Comparison of ENCODE assay signal across 8 mouse cellular contexts in genomic region chr11:23846016-23846815, GRCm38 (mm10). TPM values are rescaled to one million over a fixed set of nuclear protein-coding genes. Genes with fewer than 3 reads are reported as not detected.
DNase-seq lines count a peak whose midpoint lies in the region; ATAC-seq lines count a peak whose summit lies in the region.

No protein-coding gene starts in this region.

- DNase-seq in spleen, adult 18-20 months, result peak; percentile 38 to 53
- DNase-seq in spleen, adult 12 weeks (ENCODE audit: low spot score), result no peak
- DNase-seq in lung, postnatal 36 days, result peak; percentile 43
- DNase-seq in thymus, postnatal 25 days, result peak; percentile 83
- no peak for DNase-seq in layer of hippocampus, adult 9-10 months (ENCODE audit: low spot score)
- no peak for DNase-seq in adrenal gland, postnatal 25 days
- no peak for DNase-seq in adrenal gland, adult (ENCODE audit: inconsistent age in 2 of 2, low spot score in 1 of 2)

- ATAC-seq in granulocyte monocyte progenitor cell, adult 5-6 weeks (replicated peaks; ENCODE audit: poor library complexity, severe bottlenecking), result peak; percentile 86

RNA-seq across cellular contexts. Expression of gene Papolg, which starts 48.8 kb away (rescaled TPM):
- 14.9 and 15.6 TPM in 2 replicates for total RNA-seq in granulocyte monocyte progenitor cell, adult 5-6 weeks (2014; fragmentation: Nextera tagmentation)
- 15.5 and 15.8 TPM in 2 replicates for total RNA-seq in granulocyte monocyte progenitor cell, adult 5-6 weeks (2017)
- total RNA-seq in adrenal gland, postnatal 25 days (2021), result 12.8 and 14.7 TPM in 2 replicates

Comparison
In these comparisons a context has a peak if more than half of its experiments do, and no peak if none do; other contexts are left out.
1. DNase-seq: peak in spleen, adult 18-20 months (2 of 2), lung, postnatal 36 days (single experiment) and thymus, postnatal 25 days (single experiment); none in spleen, adult 12 weeks (single experiment), layer of hippocampus, adult 9-10 months (single experiment), adrenal gland, postnatal 25 days (single experiment) and adrenal gland, adult (0 of 2).